24 mouse cellular contexts compared by ENCODE assay signal in genomic region chr13:51210639-51211038, GRCm38 (mm10). TPM values are rescaled to one million over a fixed set of nuclear protein-coding genes. Genes with fewer than 3 reads are reported as not detected.
A peak's percentile ranks its signal among the peaks of the same experiment; 100 is the strongest.
DNase-seq lines count a peak whose midpoint lies in the region; ATAC-seq and TF ChIP-seq lines count a peak whose summit lies in the region.
"Had no signal": no experiment of that assay in that cellular context is flagged by ENCODE, and none has a peak within 500 bp of the region (broad histone marks: within the 10 kb centered on the region; RNA-seq: fewer than 3 reads in every experiment).

No protein-coding gene starts in this region.

- no peaks in the 10 kb centered on the region for H3K9me3 ChIP-seq in E14TG2a.4 (ENCODE audit: low read length)
- no peaks in the 10 kb centered on the region for H3K9me3 ChIP-seq in forebrain, embryonic 13.5 days (replicated peaks)
- H3K9me3 ChIP-seq: embryonic facial prominence, embryonic 13.5 days; heart, embryonic 10.5 days; lung, embryonic 15.5 days had no signal

- ATAC-seq in forebrain, embryonic 13.5 days = no peak
- ATAC-seq: forebrain, embryonic 14.5 days; hindbrain, embryonic 16.5 days had no signal

- no peak overlapping the region for H3K27ac ChIP-seq in layer of hippocampus, adult 2 months
- no peak overlapping the region for H3K27ac ChIP-seq in forebrain, embryonic 13.5 days
- H3K27ac ChIP-seq: embryonic facial prominence, embryonic 13.5 days; gastrocnemius, adult 2 months; heart, embryonic 10.5 days; lung, embryonic 15.5 days had no signal

- H3K4me2 ChIP-seq in forebrain, embryonic 13.5 days = no peak overlapping the region
- H3K4me2 ChIP-seq: embryonic facial prominence, embryonic 13.5 days; lung, embryonic 15.5 days; midbrain, embryonic 11.5 days had no signal

- peak; percentile 30 for TF ChIP-seq CTCF in layer of hippocampus, adult 2 months (conservative IDR thresholded peaks at IDR 0.05)
- peak; percentile 71 for TF ChIP-seq CTCF in E14TG2a.4 (conservative IDR thresholded peaks at IDR 0.05; ENCODE audit: low read length)

- WGBS in forebrain, embryonic 13.5 days = 76% methylated on average over 5 of the region's 5 CpGs

- no peak overlapping the region for H3K4me3 ChIP-seq in layer of hippocampus, adult 2 months
- no peak overlapping the region for H3K4me3 ChIP-seq in E14TG2a.4 (replicated peaks; ENCODE audit: low read length)
- H3K4me3 ChIP-seq in forebrain, embryonic 13.5 days = no peak overlapping the region
- H3K4me3 ChIP-seq: embryonic facial prominence, embryonic 13.5 days; erythroblast, embryonic 14.5 days; gastrocnemius, adult 2 months; heart, embryonic 10.5 days; lung, embryonic 15.5 days had no signal

- no peaks in the 10 kb centered on the region for H3K27me3 ChIP-seq in E14TG2a.4 (ENCODE audit: insufficient read depth, low read length)
- H3K27me3 ChIP-seq in forebrain, embryonic 13.5 days = no peaks in the 10 kb centered on the region
- H3K27me3 ChIP-seq: embryonic facial prominence, embryonic 13.5 days; lung, embryonic 15.5 days had no signal

- DNase-seq in layer of hippocampus, adult 2 months (ENCODE audit: low spot score in 2 of 2) = no peak
- no peak for DNase-seq in layer of hippocampus, postnatal 36 days
- peak; percentile 17 for DNase-seq in ES-CJ7 (ENCODE audit: low read depth, low spot score)
- DNase-seq in retina, postnatal 1 day = peak; percentile 54
- DNase-seq in right cerebral cortex, postnatal 14 days = no peak
- DNase-seq: adrenal gland, adult 8-10 months; cerebellum, adult 8-10 months; cerebellum, postnatal 36 days; embryo, embryonic 11 days; gastrocnemius, adult 2 months; kidney, adult 18-20 months; kidney, postnatal 10 days; right cerebral cortex, postnatal 25 days; thymus, adult 2 months; thymus, postnatal 4 days had no signal

- H3K36me3 ChIP-seq in E14TG2a.4 (ENCODE audit: insufficient read depth, low read length) = no peaks in the 10 kb centered on the region
- no peaks in the 10 kb centered on the region for H3K36me3 ChIP-seq in forebrain, embryonic 13.5 days (ENCODE audit: poor library complexity, severe bottlenecking)
- H3K36me3 ChIP-seq: embryonic facial prominence, embryonic 13.5 days; heart, embryonic 10.5 days; lung, embryonic 15.5 days had no signal

- no peak overlapping the region for H3K9ac ChIP-seq in forebrain, embryonic 13.5 days
- H3K9ac ChIP-seq: embryonic facial prominence, embryonic 13.5 days; lung, embryonic 15.5 days had no signal

- peaks cover 30% of the 10 kb centered on the region for H3K4me1 ChIP-seq in E14TG2a.4 (replicated peaks; ENCODE audit: low read depth, low read length)
- H3K4me1 ChIP-seq in forebrain, embryonic 13.5 days = 0 out of 2 replicates have a peak, but pooled peaks cover 7% of the 10 kb centered on the region

RNA-seq across cellular contexts. Expression of gene Nxnl2, which starts 39.8 kb away (rescaled TPM):
- total RNA-seq in layer of hippocampus, adult 2 months (2021) = under 1 TPM in 1 of 2 experiments, not detected in 1; 0.31 TPM
- under 1 TPM; 0.25 TPM for total RNA-seq in layer of hippocampus, postnatal 36 days (2021)
- polyA plus RNA-seq in forebrain, embryonic 13.5 days (2015; fragmentation: Nextera tagmentation; extraction: Ambion mirVana) = 0.21 and 0.55 TPM in 2 replicates
- polyA plus RNA-seq: erythroblast, embryonic 14.5 days had no signal

Comparison
In these comparisons a context has a peak if more than half of its experiments do, and no peak if none do; other contexts are left out.
1. DNase-seq: peak in ES-CJ7 (single experiment) and retina, postnatal 1 day (single experiment); none in layer of hippocampus, adult 2 months (0 of 2), layer of hippocampus, postnatal 36 days (0 of 2) and right cerebral cortex, postnatal 14 days (single experiment).